Mouse (Mus musculus) spleen, embryonic (tissue): ENCODE data around the gene Trpm3.
"Not testable (repeated sequence)": the region's sequence is repeated elsewhere in the genome, so short reads cannot be mapped to it uniquely, and the experiment has no call there.

Experiments
- CTCF ChIA-PET: fragments of 350-600 bp; sonication (Branson Sonifier 250); formaldehyde crosslinking; loops from one replicate; lab custom pipeline; 2022; lab: Charles Lee

The Trpm3 gene

DNA sequence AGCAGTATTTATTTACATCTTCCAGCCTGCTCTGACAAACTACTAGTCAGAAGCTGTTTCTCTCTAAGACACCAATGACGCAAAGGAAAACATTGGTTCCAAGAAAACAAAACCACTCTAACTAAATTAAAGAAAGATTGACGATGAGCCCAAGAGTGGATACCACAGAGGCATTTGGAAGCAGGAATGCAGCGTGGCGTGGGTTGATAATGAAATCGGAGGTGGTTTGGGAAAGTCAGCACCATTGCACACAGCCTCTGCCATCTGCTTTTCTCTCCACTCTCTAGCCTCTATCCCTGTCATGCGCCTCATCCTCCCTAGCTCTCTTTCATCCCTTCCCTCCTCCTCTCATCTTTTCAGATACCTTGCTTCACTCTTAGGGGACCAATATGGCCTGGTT is 826.6 kb downstream of the Trpm3 start:
- CTCF ChIA-PET, result no interaction called here

DNA sequence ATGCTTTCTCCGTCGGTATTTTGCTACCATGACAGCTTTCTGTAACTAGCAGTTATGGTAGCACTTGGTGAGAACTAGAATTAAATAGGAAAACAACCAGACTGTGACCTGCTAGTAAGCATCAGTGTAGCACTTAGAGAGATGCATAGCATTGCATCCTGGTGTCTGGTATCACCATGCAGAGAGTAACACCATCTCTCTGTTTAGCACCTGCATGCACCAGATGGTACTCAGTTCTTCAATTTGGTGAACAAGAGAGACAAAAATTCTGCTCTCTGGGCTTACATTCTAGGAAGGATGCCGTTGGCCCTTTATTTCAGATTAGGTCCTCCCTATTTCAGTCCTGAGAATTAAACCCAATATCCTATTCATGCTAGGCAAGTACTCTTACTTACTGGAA is 834.4 kb downstream of the Trpm3 start:
- CTCF ChIA-PET, result no interaction called here

DNA sequence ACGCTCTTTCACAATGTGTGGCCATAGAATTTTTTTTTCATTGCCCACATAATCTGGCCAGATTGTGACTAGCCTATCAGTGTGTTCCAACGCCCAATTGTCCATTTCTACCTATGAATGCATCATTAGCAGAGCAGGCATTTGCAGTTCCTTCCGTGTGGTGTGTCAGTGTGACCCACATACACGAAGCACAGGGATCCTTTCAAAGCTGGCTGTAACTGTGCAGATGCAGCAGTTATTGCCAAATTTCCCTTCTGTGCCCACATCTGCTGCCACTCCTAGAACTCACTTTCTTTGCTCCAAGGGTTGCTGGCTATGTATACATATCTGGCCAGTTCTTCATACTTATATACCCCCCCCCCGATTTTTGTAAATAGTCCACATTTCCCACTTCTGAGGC is 834.9 kb downstream of the Trpm3 start:
- CTCF ChIA-PET, result no interaction called here

DNA sequence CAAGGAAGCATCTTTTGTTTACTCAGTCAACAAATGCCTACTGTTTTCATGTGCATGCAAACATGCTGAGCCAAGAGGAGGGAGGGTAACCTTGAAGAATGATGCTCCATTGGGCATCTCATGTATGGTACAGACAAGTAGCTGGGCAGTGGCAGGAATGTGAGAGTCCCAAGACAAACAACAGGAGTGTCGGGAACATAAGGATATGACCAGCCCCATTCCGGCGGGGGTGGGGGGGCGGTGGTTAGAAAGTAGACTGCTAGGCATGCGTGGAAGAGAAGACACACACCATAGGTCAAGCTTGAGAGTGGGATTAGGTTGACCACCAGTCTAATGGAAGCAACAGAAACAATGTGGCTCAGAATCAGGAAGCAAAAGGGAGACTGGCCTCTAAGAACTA is 837.0 kb downstream of the Trpm3 start:
- CTCF ChIA-PET, result no interaction called here

DNA sequence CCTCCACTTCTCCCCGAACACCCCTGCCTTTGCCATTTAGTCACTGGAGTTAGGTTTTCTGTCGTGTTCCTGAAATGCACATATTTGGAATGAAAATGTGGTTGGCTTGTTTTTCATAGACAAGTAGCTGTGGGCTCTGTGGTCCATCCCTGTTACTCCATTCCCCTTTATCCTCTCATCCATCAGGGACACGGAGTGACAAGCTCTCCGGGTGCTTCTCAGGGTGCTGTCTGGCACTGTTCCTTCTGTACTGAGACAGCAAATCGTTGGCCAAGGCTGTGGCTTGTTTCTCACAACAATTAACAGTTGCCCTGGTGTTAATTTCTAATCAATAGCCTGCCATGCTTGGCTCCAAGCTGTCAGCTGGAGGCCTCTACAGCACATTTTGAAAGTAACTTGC is 838.7 kb downstream of the Trpm3 start:
- CTCF ChIA-PET, result no interaction called here

DNA sequence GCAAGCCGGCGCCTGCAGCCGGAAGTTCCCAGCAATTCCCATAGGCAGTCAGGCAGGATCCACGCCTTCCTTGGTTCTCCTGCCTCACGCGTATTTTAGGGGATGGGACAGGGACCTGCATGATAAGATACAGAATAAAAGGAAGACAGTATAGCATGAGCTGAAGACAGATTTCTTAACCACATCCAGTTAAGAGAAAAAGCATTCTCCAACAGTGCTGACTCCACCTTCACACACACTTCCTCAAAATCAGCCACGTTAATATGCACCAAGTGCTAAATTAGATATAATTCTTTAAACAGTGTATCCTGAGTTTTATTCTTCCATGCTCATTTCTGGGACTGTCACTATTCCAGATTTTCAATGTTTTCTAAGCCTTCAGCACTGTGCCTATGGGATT is 839.9 kb downstream of the Trpm3 start:
- CTCF ChIA-PET, result no interaction called here

DNA sequence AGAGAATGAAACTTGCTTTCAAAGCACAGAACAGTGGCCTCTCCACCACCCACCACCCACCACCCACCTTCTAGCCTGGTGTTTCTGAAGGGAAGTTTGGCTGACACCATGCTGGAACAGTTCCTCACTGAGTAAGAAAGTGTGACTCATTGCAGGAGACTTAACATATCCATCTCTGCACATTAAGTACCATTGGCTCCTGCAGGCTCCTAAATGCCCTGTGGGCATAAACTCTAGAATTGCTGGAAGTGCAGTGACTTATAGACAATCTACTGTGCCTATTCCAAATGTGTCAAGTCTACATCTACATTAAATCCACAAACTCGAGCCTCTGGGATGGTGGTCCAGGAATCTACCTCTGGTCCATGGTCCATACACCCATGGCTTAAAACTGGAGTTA is 840.3 kb downstream of the Trpm3 start:
- CTCF ChIA-PET, result no interaction called here

DNA sequence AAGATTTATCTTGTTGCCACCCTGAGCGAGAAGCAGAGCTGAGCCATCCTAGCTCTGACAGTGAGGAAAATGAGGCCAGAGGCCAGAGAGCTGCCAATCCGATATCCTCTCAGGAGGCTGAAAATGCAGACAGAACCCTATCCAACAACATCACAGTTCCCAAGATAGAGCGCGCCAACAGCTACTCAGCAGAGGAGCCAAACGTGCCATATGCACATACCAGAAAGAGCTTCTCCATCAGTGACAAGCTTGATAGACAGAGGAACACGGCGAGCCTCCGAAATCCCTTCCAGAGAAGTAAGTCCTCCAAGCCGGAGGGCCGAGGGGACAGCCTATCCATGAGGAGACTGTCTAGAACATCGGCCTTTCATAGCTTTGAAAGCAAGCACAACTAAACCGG is 849.1 kb downstream of the Trpm3 start:
- CTCF ChIA-PET, result no interaction called here

DNA sequence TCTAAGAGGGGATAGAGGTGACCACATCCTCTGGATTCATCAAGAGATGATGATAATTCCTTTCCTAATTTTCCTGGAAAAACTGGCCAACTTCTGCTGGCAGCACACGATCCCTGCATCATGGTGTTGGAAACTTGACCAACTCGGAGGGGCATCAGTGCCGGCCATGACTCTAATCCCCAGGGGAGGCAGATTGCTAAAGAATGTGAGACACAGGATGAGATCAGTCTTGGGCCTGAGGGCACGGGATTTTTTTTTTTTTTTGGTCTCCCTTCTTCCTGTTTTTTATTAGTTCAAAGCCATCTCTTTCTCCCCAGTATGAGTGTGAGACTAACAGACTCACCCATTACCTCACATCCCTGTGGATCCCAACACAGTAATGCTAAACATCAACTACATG is 855.1 kb downstream of the Trpm3 start:
- CTCF ChIA-PET, result no interaction called here

DNA sequence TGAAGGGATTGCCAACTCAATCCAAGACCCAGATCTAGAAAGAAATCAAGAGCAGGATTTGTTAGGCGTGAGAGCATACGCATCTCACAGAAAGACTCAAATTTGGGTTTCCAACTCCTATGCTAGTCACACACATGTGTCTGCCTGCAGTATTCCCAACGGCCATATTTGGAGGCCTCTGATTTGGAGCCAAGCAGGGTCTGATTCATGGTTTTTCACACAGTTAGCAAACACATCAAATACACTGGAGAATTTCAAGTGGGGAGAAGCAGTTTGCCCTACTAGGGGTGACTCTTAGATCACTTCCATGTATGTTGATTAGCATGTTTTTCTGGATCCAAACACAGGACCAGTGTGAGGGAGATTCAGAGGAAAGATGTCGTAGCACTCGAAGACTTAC is 855.7 kb downstream of the Trpm3 start:
- CTCF ChIA-PET, result no interaction called here

DNA sequence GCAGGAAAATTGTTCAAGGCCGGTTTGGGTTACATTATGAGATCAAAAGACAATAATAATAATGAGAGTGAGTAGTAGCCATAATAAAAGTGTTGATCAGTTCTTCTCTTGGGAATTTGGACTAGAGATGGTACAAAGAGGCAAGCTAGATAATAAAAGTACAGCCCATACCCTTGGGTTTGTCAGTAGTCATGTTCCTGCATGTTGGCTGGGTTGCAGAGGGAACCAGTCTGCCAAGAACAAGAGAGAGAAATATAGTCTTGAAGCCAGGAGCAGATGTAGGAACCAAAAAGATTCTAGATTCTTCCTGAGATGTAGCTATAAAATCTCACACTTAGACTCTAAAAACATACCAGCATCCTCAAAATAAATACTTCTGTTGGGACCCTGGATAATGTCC is 861.4 kb downstream of the Trpm3 start:
- CTCF ChIA-PET, result no interaction called here

DNA sequence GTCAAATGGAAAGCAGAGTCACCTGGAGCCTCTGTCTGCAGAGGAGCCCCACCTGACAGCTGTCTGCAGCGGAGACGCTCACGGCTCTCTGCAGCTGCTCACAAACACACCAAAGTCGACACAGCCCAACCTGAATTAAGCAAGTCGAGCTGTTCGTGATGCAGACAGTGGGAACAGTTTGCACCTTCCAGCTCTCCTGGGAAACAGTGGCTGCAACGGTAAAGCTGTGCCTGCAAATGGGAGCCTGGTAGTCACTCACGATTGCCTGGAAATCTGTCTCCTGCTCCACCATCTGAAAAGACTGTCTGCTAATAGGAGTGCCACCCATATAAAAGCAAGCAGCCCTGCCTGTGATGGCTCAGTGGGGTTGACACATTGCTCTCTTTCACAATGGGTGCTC is 865.0 kb downstream of the Trpm3 start:
- CTCF ChIA-PET, result no interaction called here

DNA sequence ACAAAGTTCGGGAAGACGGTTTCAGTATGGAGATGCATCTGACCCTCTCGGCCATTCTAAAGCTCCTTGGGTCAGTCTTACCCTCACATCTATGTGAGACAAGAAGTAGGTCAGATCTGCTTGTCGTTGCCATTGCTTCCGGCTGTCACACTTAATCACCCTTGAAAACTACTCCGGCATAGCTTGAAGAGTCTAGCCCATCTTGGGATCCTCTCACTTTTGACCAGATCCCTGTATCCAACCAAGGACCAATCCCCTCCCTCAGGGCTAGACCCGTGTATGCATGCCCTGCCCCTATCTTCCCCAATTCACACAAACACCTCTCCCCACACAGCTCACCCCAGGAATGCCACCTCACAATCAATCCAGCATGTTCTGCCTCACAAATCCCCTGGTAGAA is 867.0 kb downstream of the Trpm3 start:
- CTCF ChIA-PET, result interaction anchor here (0.6 kb wide), 1 partner anchor 197 kb away, joined by 3 read pairs; no protein-coding TSS in a partner anchor

DNA sequence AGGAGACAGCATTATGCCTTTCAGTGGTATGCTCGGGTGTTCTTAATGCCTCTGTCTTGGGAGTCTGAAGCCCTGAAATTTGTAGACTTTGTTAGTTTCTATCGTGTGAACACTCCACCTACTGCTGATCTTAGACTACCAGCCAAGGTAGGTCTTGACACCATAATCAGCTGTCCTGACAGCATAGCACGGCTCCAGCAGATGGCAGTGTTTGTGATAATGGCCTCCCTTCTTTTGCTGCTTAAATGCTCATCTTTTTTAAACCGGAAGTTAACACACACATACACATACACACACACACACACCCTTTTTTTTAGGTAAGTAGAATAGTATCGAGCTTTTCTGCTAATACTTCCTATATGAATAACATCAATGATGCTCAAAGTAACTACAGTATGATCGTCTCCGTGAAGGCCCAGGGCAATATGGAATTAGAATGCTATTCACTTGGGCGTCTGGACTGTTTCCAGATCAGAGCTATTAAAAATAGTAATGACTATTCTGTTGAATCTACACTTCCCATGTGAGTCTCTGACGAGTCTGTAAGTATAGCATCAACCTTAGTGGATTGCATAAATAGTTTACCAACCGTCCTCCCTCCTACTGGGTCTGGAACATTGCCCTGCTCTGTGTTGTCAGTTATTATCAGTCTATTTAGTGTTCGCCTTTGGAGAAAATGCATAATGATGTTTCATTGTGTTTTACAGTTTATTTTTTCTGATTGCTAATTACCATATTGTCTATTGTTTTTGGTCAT is 867.8 kb downstream of the Trpm3 start:
- CTCF ChIA-PET, result interaction anchor here (0.6 kb wide), 1 partner anchor 196 kb away, joined by 3 read pairs; no protein-coding TSS in a partner anchor

DNA sequence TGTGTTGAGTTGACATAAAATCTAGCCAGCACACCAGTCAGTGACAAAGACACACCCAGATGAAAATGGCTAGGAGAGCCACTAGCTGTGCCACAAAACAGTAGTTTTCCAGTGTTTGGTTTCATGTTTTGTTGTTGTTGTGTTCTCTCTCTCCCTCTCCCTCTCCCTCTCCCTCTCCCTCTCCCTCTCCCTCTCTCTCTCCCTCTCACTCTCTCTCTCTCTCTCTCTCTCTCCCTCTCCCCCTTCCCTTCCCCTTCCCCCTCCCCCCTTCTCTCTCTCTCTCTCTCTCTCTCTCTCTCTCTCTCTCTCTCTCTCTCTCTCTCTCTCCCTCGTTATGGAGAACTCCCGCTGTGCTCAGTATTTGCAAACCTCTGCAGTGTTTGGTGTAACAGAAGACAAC is 874.8 kb downstream of the Trpm3 start:
- CTCF ChIA-PET, result no interaction called here

DNA sequence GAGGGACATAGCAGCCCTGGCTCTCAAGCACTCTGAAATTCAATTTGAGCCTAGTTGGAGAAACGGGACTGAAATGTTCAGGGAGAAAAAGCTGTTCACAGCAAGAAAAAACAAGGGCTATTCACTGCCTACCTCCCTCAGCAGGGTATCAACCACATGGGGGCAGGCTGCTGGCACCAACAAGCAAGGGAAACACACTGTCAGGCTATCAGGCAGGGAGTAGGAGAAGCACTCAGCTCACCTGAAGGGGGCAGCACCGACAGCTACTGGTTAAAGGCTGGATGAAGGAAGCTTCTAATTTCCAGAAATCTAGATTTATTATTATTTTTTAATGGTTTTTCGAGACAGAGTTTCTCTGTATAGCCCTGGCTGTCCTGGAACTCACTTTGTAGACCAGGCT is 876.7 kb downstream of the Trpm3 start:
- CTCF ChIA-PET, result interaction anchor here (0.6 kb wide), 1 partner anchor 1416 kb away, joined by 4 read pairs; no protein-coding TSS in a partner anchor

DNA sequence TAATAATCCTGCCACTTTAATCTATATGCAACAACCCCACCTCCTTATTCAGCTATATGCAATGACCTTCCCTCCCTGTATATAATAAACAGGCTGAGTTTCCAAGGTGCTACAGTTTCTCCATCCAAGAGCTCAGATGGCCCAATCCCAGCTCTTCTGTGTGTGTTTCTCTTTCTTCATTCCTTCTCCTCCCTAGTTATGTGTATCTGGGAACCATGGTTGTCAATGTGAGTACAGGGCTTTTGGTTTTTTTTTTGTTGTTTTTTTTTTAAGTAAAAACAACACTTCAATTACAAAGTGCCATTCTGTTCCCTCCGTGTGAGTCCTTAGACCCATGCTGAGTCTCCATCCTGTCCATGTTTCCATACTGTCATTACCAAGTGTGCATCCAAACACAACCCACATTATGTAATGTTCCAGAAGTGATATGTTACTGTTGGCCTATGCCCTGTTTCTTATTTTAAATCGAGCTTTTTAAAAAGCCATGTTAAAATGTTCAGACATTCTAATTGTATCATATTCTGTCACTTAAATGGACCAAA is 879.4 kb downstream of the Trpm3 start:
- CTCF ChIA-PET, result no interaction called here

DNA sequence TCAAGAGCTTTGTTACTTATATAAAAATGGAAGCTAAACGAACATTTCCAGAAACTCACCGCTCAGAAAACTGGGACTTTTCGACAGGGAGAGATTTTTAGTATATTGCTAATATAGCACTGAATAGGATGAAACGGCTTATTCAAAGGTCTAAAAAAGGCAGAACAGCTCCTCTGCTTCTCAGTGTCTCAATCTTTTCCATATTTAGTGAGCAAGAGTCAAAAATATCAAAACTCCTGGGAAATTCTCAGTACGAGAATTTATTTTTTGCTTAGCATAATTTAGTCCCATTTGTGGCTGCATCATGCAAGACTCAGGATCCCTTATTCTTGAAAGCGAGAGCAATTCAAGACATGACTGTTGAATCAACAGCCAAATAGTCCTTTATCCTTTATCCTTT is 884.1 kb downstream of the Trpm3 start:
- CTCF ChIA-PET, result no interaction called here

DNA sequence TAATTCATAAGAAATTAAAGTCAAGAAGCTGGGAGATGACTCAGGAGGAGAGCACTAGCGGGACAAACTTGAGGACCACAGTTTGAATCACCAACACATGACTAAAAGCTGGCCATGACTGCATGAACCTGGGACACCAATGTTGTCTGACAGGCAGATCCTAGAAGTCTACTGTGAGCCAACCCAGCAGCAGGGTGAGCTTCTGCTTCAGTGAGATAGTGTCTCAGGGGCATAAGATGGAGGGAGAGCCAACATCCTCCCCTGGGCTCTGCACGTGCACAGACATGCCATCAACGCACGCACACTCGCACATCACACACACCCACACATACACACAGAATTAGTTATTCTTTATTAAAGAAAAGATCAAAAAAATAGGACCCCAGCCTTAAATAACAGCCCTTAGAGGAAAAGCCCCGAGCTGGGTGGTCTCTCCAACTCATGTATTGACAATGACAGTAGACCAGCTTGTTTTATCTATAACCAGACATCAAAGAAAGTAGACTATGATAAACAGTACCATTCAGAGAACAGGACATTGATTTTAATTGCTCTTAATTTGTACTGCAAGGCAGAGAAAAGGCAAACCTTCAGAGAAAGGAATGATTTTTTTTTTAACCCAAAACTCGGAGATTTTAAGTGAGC is 884.6 kb downstream of the Trpm3 start:
- CTCF ChIA-PET, result no interaction called here

DNA sequence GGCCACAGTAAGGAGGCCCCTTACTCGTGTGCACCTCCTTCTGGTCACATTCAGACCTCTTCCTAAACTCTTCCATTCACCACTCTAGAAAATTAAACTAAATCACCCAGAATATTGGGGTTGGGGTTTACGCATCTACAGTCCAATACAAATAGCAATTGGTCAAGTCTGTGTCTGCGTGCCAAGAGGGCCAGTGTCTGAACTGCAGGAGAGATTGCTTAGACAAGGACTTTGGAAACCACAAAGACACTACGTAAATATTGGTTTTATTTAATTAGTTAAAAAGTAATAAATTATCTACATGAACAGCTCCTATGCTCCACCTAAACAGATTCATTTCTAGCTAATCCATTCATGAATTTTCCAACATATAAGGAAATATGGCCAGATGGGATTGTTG is 886.0 kb downstream of the Trpm3 start:
- CTCF ChIA-PET, result no interaction called here

DNA sequence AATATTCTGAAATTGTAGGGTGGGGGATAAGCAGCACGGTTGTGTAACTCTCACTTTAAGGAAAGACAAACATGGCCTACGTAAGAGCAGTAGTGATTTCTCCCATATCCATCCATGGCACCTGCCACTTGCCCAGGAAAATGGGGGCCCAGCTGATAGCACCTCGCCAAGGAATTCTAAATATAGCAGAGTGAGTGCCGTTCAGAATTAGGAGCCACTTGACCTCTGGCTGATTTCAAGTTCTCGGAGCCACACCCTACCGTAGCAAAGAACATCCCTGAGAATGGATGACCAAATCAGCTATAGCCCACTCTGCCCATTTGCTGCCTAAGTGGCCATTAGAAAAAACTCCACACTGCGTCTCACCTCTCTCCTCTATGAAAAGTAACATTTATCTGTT is 887.6 kb downstream of the Trpm3 start:
- CTCF ChIA-PET, result no interaction called here

DNA sequence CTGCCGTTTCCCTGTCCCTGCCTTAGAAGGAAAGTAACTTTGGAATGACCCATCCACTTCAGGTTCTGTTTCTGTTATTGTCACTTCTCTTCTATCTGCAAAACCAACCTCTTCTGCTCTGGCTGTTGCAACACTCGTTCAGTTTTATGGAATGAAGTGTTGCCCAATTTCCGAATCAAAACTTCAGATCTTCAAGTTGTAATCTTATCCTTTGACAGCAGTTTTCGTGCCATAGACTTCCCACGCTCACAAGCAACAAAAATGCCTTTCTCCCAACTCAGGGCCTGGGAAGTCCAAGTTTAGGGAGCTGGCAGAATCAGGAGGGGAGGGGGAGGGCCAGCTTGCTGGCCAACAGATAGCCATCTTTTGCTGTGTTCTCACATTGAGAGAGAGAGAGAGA is 889.4 kb downstream of the Trpm3 start:
- CTCF ChIA-PET, result interaction anchor here (0.6 kb wide), 1 partner anchor 140 kb away, joined by 3 read pairs; no protein-coding TSS in a partner anchor

DNA sequence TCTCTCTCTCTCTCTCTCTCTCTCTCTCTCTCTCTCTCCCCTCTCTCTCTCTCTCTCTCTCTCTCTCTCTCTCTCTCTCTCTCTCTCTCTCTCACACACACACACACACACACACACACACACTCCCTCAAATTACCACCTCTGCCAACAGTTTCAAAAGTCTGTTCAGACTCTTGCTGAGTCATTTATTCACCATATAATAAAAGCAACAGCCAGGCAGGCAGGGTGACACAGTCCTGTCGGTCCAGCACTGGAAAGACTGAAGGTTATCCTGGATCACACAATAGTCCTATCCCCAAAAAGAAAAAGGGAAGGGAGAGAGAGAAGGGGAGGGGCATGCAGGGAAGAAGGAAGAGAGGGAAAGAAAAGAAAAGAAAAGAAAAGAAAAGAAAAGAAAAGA is 894.5 kb downstream of the Trpm3 start:
- CTCF ChIA-PET, result not testable (repeated sequence)
